Mouse (Mus musculus) ES-Bruce4 (cell line): Measurements from ENCODE around the gene Resp18. TPM values are rescaled to one million over a fixed set of nuclear protein-coding genes. Genes with fewer than 3 reads are reported as not detected.
"Not testable (repeated sequence)": the region's sequence is repeated elsewhere in the genome, so short reads cannot be mapped to it uniquely, and the experiment has no call there.

Experiments
- H3K27ac ChIP-seq: 2 replicates; pipeline ENCODE4 v1.5.1; 2012; ENCODE audit warnings: low read length, inconsistent platforms; ENCODE audit not compliant: insufficient read depth
- H3K27me3 ChIP-seq: 2 replicates; pipeline ENCODE4 v1.6.1; 2012; ENCODE audit warnings: mild to moderate bottlenecking, low read length, inconsistent platforms; ENCODE audit not compliant: control insufficient read depth, poor library complexity, insufficient read depth, severe bottlenecking
- H3K36me3 ChIP-seq: 2 replicates; pipeline ENCODE4 v1.6.1; 2012; ENCODE audit warnings: inconsistent platforms, mild to moderate bottlenecking, low read length, moderate library complexity; ENCODE audit not compliant: control insufficient read depth, poor library complexity, insufficient read depth, severe bottlenecking
- H3K4me1 ChIP-seq: one replicate; pipeline ENCODE4 v1.8.1; 2011; ENCODE audit warnings: low read length; ENCODE audit not compliant: control insufficient read depth, insufficient read depth
- H3K4me3 ChIP-seq: 2 replicates; pipeline ENCODE4 v1.5.1; 2011; ENCODE audit warnings: low read depth, mild to moderate bottlenecking, low read length
- H3K9ac ChIP-seq: 2 replicates; pipeline ENCODE4 v1.6.1; 2012; ENCODE audit warnings: low read depth, mild to moderate bottlenecking, inconsistent platforms; ENCODE audit not compliant: poor library complexity, severe bottlenecking
- H3K9me3 ChIP-seq: replicated peaks from 2 replicates; pipeline ENCODE4 v1.6.1; 2012; ENCODE audit warnings: mild to moderate bottlenecking, low read length, inconsistent platforms; ENCODE audit not compliant: control insufficient read depth, poor library complexity, insufficient read depth, severe bottlenecking
- CTCF ChIP-seq: IDR thresholded peaks from one replicate; pipeline ENCODE4 v1.8.1; 2011; ENCODE audit warnings: low read depth, low read length
- EP300 ChIP-seq: IDR thresholded peaks from 2 replicates; pipeline ENCODE4 v1.6.1; 2011; ENCODE audit warnings: low read depth, low read length; ENCODE audit not compliant: insufficient read depth
- POLR2A ChIP-seq: IDR thresholded peaks from one replicate; pipeline ENCODE4 v1.8.1; 2011; ENCODE audit warnings: low read length; ENCODE audit not compliant: insufficient read depth
- polyA plus RNA-seq: library from polyadenylated mRNA; stranded (reverse); fragments of >200 nt; gene quantifications from 2 replicates; pipeline ENCODE4 v1.2.4, GENCODE M21; 2011; ENCODE audit warnings: low read depth; ENCODE audit not compliant: missing spikeins, insufficient read depth, insufficient read length

The Resp18 gene
- polyA plus RNA-seq, 1 experiment = not detected

- Histone ChIP-seq H3K27me3 (no peaks in the 10 kb centered on the region), H3K9ac (peak within 1 kb of the TSS; percentile 76), H3K9me3 (no peaks in the 10 kb centered on the region), H3K4me1 (peaks cover 4% of the 10 kb centered on the region), H3K4me3 (peak within 1 kb of the TSS; percentile 74), H3K36me3 (no peaks in the 10 kb centered on the region), H3K27ac (no peak within 1 kb of the TSS; the same call in 1 of the 2 replicates)
- peak; percentile 23; the same call in 1 of the 2 replicates for TF ChIP-seq EP300
- peak; percentile 90 for TF ChIP-seq POLR2A
- no peak for TF ChIP-seq CTCF
These were observed 41.8 kb downstream of the Resp18 start, which contains the start of gene Dnajb2 for GRCm38 (mm10) chr1:75236117-75237050. Gene Dnajb2 (plus strand): TSS chr1:75236406.

DNA sequence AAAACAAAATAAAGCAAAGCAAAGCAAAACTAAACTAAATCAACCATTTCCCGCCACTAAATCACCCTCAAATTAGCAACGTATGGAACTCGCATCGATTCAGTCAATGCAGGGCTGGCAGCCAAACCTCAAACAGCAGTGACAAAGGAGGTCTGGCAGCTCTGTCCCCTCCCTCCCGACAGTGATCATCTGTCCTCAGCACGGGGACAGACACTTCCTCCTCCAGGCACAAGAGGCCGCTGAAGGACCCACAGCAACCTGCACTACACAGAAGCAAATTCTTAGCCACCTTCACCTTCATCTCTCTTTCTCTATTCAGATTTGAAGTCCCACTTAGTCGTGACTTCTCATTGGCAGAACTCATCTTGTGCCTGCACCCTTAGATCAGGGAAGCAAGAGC, 43.6 kb downstream of the Resp18 start:
- Histone ChIP-seq H3K4me1 (peaks cover 4% of the 10 kb centered on the region), H3K9ac (no peak overlapping the region), H3K27ac (no peak overlapping the region), H3K4me3 (no peak overlapping the region), H3K36me3 (no peaks in the 10 kb centered on the region), H3K9me3 (no peaks in the 10 kb centered on the region), H3K27me3 (no peaks in the 10 kb centered on the region)
- no peak for TF ChIP-seq POLR2A
- TF ChIP-seq CTCF = peak; percentile 74

DNA sequence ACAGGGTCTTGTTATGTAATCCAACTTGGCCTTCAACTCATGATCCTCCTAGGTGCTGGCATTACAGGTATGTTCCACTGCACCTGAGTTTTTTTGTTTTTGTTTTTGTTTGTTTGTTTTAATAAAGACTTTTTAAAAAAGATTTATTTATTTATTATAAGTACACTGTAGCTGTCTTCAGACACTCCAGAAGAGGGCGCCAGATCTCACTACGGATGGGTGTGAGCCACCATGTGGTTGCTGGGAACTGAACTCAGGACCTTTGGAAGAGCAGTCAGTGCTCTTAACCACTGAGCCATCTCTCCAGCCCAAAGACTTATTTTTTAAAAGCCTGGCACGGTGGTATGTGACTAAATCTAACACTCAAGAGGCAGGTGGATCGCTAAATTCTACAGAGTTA, 45.7 kb downstream of the Resp18 start:
- peak; percentile 15 for TF ChIP-seq CTCF
- not testable (repeated sequence) for H3K9ac ChIP-seq, H3K27ac ChIP-seq, H3K4me3 ChIP-seq, H3K36me3 ChIP-seq, H3K9me3 ChIP-seq, H3K4me1 ChIP-seq, H3K27me3 ChIP-seq

- H3K27me3 ChIP-seq = no peaks in the 10 kb centered on the region
- H3K9me3 ChIP-seq = no peaks in the 10 kb centered on the region
- H3K9ac ChIP-seq = no peak within 1 kb of the TSS
- TF ChIP-seq CTCF = no peak
- no peak for TF ChIP-seq EP300
- no peak for TF ChIP-seq POLR2A
- peaks cover 10% of the 10 kb centered on the region for H3K4me1 ChIP-seq
- H3K36me3 ChIP-seq = no peaks in the 10 kb centered on the region
- no peak within 1 kb of the TSS for H3K27ac ChIP-seq
- H3K4me3 ChIP-seq = no peak within 1 kb of the TSS
These were observed 46.5 kb downstream of the Resp18 start, which contains the start of gene A630095N17Rik for GRCm38 (mm10) chr1:75231664-75232152. Gene A630095N17Rik (minus strand): TSS chr1:75232102.

- no peaks in the 10 kb centered on the region for H3K27me3 ChIP-seq
- H3K36me3 ChIP-seq = no peaks in the 10 kb centered on the region
- H3K4me3 ChIP-seq = no peak overlapping the region
- no peaks in the 10 kb centered on the region for H3K9me3 ChIP-seq
- peaks cover 10% of the 10 kb centered on the region for H3K4me1 ChIP-seq
- no peak overlapping the region for H3K9ac ChIP-seq
- TF ChIP-seq EP300 (no peak), POLR2A (no peak)
- no peak overlapping the region for H3K27ac ChIP-seq
These were observed 47.0 kb downstream of the Resp18 start for GRCm38 (mm10) chr1:75231224-75231623.

- Histone ChIP-seq H3K9me3 (no peaks in the 10 kb centered on the region), H3K27me3 (no peaks in the 10 kb centered on the region), H3K4me1 (peaks cover 10% of the 10 kb centered on the region), H3K9ac (no peak overlapping the region), H3K27ac (no peak overlapping the region), H3K36me3 (no peaks in the 10 kb centered on the region), H3K4me3 (no peak overlapping the region)
- no peak for TF ChIP-seq EP300
- no peak for TF ChIP-seq CTCF
- TF ChIP-seq POLR2A = no peak
These were observed 47.8 kb downstream of the Resp18 start for GRCm38 (mm10) chr1:75230335-75230994.
